Mouse (Mus musculus) neutrophil, adult 5-6 weeks (primary cell): ENCODE results near the gene Tagln. TPM values are rescaled to one million over a fixed set of nuclear protein-coding genes. Genes with fewer than 3 reads are reported as not detected.

Source experiments
- ATAC-seq: fragments of 151-379, 151-347 bp; 2 replicates; pipeline ENCODE4 v1.8.0; 2017; ENCODE audit warnings: mild to moderate bottlenecking, moderate TSS enrichment; ENCODE audit not compliant: insufficient number of reproducible peaks, poor library complexity, low FRiP score, severe bottlenecking; ENCODE audit errors: extremely low read depth
- total RNA-seq: library from RNA; stranded (forward); fragments of 200-1000 nt; gene quantifications from 2 replicates; pipeline ENCODE4 v1.2.3, GENCODE M21; 2017

Gene Tagln
- total RNA-seq, result 1.5 and 4.5 TPM in 2 replicates

GRCm38 (mm10) chr9:45935628-45936210 is at the start of gene Tagln:
TSS of gene Tagln (minus strand) at chr9:45936058.
- ATAC-seq, result no peak

- no peak for ATAC-seq
Observed at GRCm38 (mm10) chr9:45985229-45985567, 49.3 kb upstream of the Tagln start.

DNA sequence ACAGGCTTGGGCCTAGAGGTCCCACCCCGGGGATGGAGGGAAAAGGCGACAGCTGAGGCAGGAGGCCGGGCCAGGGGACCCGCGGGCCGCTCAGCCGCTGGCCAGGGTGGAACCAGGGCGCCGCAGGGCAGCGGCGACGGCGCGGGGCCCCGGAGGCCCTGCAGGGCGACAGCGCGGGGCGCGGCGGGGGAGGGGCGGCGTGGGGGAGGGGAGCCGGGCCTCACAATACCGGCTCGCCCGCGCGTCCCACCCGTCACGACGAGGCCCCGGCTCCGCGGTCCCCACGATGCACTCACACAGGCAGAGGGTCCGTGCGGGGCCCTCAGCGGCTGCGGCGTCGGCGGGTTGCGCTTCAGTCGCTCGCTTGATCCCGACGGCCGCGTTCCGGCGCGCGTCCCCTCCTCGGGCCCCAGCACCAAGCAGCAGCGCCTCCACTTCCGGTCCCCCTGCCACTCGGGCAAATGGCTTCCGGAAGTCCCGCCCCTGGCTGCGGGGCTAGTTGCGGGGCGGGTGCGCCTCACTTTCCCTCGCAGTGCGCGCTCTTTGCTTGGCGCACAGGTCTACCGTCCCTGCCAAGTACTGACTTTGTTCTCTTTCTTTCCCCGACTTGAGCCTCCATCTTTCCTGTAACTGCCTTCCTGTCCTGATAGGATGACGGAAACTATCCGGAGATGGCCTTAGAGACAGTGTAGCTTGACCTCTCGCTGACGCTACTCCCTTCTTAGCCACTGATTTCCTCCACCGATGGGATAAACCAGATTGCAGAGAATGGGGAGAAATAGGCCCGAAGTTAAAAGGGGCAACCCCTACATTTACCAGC is 48.8 kb upstream of the Tagln start:
- peak; percentile 87 for ATAC-seq

DNA sequence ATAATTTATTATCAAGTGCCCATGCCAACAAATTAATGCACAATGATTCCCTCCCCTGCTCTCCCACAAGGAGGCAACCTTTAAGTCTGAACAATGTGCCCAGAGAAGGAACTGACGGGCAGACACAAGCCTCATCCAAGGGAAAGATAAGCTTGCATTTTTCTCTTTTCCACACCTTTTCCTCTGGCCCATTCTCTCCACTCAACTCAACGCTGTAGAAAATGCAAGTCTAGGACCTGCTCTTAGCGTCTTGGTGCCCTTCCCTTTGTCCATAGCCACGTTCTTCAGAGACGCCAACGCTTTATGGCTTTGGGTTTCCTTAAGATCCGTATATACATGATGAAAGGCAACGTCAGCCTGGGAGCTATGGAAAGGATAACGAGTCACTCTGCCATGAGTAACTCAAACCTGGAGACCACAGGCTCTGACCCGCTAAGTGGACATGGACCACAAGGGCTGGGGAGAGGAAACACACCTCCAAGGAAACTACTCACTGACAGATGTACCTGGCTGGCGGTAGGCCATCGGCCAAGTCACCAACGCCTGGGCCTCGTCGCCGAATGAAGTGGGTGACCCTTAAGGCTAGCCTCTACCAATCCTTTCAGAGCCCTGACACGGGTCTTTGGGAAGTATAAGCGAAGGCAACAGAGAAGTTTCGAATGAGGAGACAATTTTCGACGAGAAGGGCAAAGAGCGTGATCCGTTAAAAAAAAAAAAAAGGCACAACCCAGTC is 48.0 kb upstream of the Tagln start:
- no peak for ATAC-seq

DNA sequence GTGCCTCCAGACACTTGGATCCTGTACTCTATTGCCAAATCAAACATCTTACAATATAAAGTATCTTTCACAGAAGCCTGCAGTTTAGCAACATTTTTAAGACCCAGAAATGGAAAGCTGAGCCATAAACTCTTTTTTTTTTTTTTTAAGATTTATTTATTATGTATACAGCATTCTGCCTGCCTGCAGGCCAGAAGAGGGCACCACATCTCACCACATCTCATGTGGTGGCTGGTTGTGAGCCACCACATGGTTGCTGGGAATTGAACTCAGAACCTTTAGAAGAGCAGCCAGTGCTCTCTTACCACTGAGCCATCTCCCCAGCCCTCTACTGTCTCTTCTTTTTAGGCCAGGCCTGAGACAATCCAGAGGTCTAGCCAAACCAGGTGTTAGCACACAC is 45.5 kb upstream of the Tagln start:
- ATAC-seq, result no peak

GRCm38 (mm10) chr9:45980611-45981010 is 44.8 kb upstream of the Tagln start:
- ATAC-seq, result no peak

GRCm38 (mm10) chr9:45979778-45980177 is 43.9 kb upstream of the Tagln start:
- ATAC-seq, result no peak

DNA sequence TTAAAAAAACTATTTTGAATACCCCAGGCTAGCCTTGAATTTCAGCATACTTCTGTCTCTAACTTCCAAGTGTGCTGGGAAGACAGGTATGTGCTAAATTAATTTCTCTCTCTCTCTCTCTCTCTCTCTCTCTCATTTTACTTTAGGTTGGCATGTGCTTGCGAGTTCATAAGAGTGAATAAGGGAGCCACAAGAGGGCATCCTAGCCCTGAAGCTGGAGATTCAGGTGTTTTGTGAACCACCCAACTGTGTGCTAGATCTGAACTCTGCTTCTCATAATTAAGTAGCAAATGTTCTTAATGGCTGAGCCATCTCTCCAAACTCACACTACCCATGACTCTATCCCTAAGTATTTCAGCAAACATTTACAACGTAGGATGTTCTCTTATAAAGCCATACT is 41.0 kb upstream of the Tagln start:
- no peak for ATAC-seq

GRCm38 (mm10) chr9:45963577-45963976 is 27.7 kb upstream of the Tagln start:
- no peak for ATAC-seq

DNA sequence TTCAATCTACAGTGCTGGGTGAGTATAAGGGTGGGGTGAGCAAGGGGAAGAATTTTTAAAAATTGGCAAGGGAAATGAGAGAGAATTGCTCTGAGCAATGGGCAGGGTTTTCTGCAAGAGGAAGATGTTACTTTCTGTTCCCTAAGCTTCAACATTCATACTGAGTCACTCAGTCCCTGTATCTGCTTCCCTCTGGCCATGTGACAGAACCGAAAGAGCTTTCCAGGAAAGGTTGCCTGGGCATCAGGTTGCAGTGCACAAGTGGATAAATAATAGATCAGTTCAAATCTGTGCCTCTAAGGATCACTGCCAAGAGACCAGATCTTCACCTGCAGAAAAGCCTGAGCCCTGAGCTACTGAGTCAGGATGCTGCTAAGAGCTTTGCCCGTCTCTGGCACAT is 26.0 kb upstream of the Tagln start:
- ATAC-seq, result no peak

DNA sequence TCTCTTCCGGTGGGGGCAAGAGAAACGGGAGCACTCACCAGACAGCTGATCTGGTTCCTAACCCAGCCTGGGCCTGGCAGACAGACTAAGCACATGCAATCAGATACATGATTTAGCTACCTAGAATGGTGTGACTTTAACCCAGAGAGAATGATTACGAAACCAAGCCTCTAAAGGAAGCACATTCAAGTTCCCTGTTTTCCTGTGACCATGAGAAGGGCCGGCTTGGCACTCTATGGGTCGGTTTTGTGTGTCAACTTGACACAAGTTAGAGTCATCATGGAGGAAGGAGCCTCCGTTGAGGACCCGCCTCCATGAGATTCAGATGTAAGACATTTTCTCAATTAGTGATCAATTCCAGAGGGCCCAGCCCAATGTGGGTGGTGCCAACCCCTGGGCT is 23.8 kb upstream of the Tagln start:
- ATAC-seq, result peak; percentile 71

- ATAC-seq, result no peak
Observed at GRCm38 (mm10) chr9:45958851-45959250, 23.0 kb upstream of the Tagln start.

DNA sequence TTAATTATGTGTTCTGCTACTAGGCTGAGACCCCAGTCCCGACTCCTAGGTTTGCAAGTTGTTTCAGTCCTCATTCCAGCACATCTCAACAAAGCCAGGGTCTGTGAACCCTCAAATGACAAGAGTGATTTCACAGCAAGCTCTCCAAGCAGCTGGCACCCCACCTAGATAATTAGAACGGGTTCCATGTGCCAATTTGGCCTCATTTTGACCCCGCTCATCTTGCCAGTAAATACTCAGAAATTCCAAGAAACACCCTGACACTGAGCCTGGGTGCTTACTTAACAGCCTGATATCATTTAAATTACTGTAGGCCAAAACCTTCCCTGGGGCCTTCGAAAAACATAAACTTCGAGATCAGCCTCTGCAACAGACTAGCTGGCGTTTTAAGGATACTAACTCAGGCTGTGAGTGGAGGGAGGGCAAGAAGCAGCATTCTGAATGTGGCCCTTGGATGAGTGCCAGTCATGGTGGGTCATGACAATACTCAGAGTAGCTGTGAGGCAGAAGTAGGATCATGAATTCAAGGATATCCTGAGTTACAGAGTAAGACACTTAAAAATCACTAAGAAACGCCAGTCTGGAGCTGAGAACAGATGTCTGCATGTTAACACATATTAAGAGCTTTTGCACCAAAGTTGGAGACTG is 22.3 kb upstream of the Tagln start:
- no peak for ATAC-seq

DNA sequence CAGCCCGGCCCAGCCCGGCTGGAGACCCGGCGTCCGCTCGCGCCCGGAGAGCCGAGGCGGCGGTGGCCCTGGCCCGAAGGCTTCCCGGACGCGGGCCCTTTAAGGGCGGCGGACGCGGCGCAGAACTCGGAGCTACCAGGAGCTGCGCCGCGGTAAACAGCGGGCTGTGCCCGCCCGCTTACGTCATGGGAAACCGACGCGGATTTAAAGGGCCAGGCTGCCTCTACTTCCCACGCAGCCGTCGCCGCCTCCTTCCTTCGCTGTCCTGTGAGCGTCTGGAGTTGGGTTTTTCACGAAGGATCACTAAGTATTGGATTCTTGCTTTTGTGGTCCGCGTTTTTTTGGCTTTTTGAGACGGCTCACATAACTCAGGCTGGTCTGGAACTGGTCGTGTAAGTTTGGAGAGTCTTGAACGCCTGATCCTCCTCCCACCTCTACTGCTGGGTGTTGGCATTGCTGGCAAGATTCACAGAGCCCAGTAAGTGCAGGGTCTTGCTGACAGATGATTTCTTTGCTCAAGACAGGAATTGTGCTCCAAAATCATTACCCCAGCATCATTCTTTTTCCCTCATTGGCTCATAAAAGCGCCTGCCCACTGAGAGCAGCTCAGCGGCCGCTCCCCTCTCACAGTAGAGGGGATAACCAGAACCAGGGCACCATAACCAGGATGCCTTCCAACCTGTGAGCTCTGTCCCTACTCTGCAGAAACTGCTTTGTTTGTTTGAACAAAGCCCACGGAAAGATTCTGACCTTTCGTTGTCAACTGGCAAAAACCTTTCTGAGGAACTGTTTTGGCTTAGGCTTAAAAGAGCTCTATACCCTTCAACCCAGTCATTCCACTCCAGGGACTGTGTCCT is 19.5 kb upstream of the Tagln start, which contains the start of gene Sidt2:
Sidt2 (minus strand) TSS at position 152 of the 857 bp plus-strand sequence.
- peak; percentile 76 for ATAC-seq

DNA sequence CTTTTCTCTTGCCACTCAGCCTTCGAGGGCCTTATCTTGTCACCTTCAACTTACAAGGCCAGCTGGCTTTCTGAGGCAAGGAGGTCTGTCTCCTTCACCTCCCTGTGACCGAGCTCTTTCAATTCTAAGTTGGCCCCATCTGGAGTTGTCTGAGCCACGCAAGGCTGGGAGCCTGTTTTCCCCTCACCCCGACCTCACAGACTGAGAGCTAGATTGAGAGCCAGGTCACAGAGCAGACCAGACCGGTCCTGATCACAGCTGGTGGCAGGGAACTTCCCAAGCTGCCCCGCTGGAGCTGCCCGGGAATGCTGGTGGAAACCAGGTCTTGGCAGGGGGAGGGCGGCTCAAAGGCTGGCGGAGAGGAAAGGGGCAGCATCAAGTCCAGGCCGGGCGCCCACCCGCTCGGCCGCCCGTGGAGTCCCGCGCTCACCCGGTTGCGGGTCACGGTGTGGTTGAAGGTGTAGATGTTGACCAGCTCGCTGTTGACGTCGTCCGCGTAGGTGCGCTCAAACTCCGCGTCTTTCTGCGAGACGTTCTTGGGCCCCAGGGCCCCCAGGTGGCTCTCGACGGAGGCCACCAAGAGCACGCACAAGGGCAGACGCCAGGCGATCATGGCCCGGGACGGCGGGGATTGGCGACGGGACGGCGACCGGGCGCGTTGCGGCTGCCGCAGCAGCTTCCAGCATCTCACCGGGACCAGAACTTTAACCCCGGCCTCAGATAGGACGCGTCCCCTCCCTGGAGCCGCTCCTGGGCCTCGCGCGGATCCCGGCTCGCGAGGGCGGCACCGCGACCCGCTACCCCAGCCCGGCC is 18.6 kb upstream of the Tagln start:
- peak; percentile 28; the same call in 1 of the 2 replicates for ATAC-seq

GRCm38 (mm10) chr9:45953511-45954293 is 17.8 kb upstream of the Tagln start:
- ATAC-seq, result no peak

DNA sequence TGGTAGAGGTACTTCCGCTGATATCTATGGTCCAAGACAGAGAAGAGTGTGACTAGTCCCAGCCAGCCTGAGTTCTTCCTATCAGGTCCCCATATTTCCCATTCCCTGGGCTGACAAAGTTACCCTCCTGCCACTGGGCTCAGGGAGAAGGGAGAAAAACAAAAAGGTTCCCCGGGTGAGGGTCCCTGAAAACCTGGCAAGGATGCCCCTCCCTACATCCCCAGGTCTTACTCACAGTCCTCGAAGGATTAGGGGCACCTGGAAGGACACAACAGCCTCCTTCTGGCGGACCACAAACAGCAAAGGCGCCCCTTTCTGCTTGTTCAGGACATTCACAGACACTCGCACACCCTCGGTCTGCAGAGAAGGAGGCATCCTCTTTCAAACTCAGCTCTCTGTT is 17.0 kb upstream of the Tagln start:
- ATAC-seq, result no peak
